Mouse (Mus musculus) ES-Bruce4 (cell line): ENCODE measurements around the gene BC049730. TPM values are rescaled to one million over a fixed set of nuclear protein-coding genes. Genes with fewer than 3 reads are reported as not detected.
"Not testable (repeated sequence)": the region's sequence is repeated elsewhere in the genome, so short reads cannot be mapped to it uniquely, and the experiment has no call there.

ENCODE experiments used
- H3K27ac ChIP-seq: 2 replicates; pipeline ENCODE4 v1.5.1; 2012; ENCODE audit warnings: low read length, inconsistent platforms; ENCODE audit not compliant: insufficient read depth
- H3K27me3 ChIP-seq: 2 replicates; pipeline ENCODE4 v1.6.1; 2012; ENCODE audit warnings: mild to moderate bottlenecking, low read length, inconsistent platforms; ENCODE audit not compliant: control insufficient read depth, poor library complexity, insufficient read depth, severe bottlenecking
- H3K36me3 ChIP-seq: 2 replicates; pipeline ENCODE4 v1.6.1; 2012; ENCODE audit warnings: inconsistent platforms, mild to moderate bottlenecking, low read length, moderate library complexity; ENCODE audit not compliant: control insufficient read depth, poor library complexity, insufficient read depth, severe bottlenecking
- H3K4me1 ChIP-seq: one replicate; pipeline ENCODE4 v1.8.1; 2011; ENCODE audit warnings: low read length; ENCODE audit not compliant: control insufficient read depth, insufficient read depth
- H3K4me3 ChIP-seq: 2 replicates; pipeline ENCODE4 v1.5.1; 2011; ENCODE audit warnings: low read depth, mild to moderate bottlenecking, low read length
- H3K9ac ChIP-seq: 2 replicates; pipeline ENCODE4 v1.6.1; 2012; ENCODE audit warnings: low read depth, mild to moderate bottlenecking, inconsistent platforms; ENCODE audit not compliant: poor library complexity, severe bottlenecking
- H3K9me3 ChIP-seq: replicated peaks from 2 replicates; pipeline ENCODE4 v1.6.1; 2012; ENCODE audit warnings: mild to moderate bottlenecking, low read length, inconsistent platforms; ENCODE audit not compliant: control insufficient read depth, poor library complexity, insufficient read depth, severe bottlenecking
- CTCF ChIP-seq: IDR thresholded peaks from one replicate; pipeline ENCODE4 v1.8.1; 2011; ENCODE audit warnings: low read depth, low read length
- EP300 ChIP-seq: IDR thresholded peaks from 2 replicates; pipeline ENCODE4 v1.6.1; 2011; ENCODE audit warnings: low read depth, low read length; ENCODE audit not compliant: insufficient read depth
- POLR2A ChIP-seq: IDR thresholded peaks from one replicate; pipeline ENCODE4 v1.8.1; 2011; ENCODE audit warnings: low read length; ENCODE audit not compliant: insufficient read depth
- polyA plus RNA-seq: library from polyadenylated mRNA; stranded (reverse); fragments of >200 nt; gene quantifications from 2 replicates; pipeline ENCODE4 v1.2.4, GENCODE M21; 2011; ENCODE audit warnings: low read depth; ENCODE audit not compliant: missing spikeins, insufficient read depth, insufficient read length

Gene BC049730
- polyA plus RNA-seq, 1 experiment = not detected

DNA sequence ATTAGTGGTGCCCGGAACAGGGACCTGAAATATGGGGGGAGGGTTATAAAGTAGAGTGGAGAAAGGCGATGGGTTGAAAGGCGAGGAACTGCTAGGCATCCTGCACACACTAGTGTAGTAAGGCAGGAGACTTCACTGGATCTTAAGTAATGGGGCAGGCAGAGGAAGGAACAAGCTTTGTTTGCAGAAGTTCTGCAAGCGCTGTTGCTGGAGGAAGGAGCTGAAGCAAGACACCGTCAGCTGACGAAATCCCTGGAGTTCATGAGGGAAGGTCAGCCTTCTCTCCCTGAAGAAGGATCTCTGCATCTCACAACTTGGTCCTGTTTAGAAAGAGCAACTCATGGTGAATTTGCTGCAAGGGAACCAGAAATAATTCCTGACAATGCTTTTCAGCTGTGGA lies 6.0 kb downstream of the BC049730 start:
- no peaks in the 10 kb centered on the region for H3K36me3 ChIP-seq
- no peak overlapping the region for H3K4me3 ChIP-seq
- TF ChIP-seq CTCF (no peak), EP300 (no peak), POLR2A (no peak)
- H3K9ac ChIP-seq = no peak overlapping the region
- no peaks in the 10 kb centered on the region for H3K9me3 ChIP-seq
- H3K4me1 ChIP-seq = no peaks in the 10 kb centered on the region
- no peaks in the 10 kb centered on the region for H3K27me3 ChIP-seq
- H3K27ac ChIP-seq = no peak overlapping the region

DNA sequence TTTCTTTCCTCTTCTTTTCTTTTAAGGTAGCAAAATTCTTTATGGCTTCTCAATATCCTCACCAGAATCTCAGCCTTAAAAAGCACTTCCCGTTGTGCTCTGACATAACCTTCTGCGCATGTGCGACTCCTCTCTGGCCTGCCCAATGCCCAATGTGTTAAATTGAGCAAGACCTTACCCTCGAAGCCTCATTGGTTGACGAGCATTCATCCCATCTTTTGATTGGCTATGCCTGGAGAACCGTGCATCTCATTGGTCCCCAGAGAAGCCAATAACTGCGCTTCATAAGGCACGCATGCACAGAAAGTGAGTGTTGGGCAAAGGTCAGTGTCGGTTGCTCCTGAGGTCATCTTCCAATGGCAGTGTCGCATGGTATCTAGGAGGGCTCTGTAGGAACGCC lies 17.8 kb downstream of the BC049730 start, which contains the start of gene Gm4763:
Gene Gm4763, minus strand, starts transcription at position 101 of the 400 bp plus-strand sequence.
- H3K4me3 ChIP-seq, H3K36me3 ChIP-seq, H3K4me1 ChIP-seq, H3K27me3 ChIP-seq, H3K27ac ChIP-seq, H3K9me3 ChIP-seq, H3K9ac ChIP-seq: not testable (repeated sequence)

GRCm38 (mm10) chr7:24735970-24736670 lies 27.1 kb downstream of the BC049730 start:
- Histone ChIP-seq H3K4me3 (no peak overlapping the region), H3K27ac (no peak overlapping the region), H3K9ac (no peak overlapping the region)

GRCm38 (mm10) chr7:24750695-24751094 lies 41.7 kb downstream of the BC049730 start:
- Histone ChIP-seq H3K27ac (no peak overlapping the region), H3K36me3 (no peaks in the 10 kb centered on the region), H3K27me3 (no peaks in the 10 kb centered on the region), H3K9ac (no peak overlapping the region), H3K4me3 (no peak overlapping the region), H3K9me3 (no peaks in the 10 kb centered on the region), H3K4me1 (no peaks in the 10 kb centered on the region)
- TF ChIP-seq POLR2A (no peak), CTCF (no peak), EP300 (no peak)

More at GRCm38 (mm10) chr7:24735970-24736670, 27.1 kb downstream of the BC049730 start:
- 0 out of 2 replicates have a peak, but pooled peaks cover under 1% of the 10 kb centered on the region for H3K9me3 ChIP-seq
- no peak for TF ChIP-seq EP300
- no peak for TF ChIP-seq CTCF
- no peak for TF ChIP-seq POLR2A
- no peaks in the 10 kb centered on the region for H3K4me1 ChIP-seq
- H3K27me3 ChIP-seq = no peaks in the 10 kb centered on the region
- H3K36me3 ChIP-seq = no peaks in the 10 kb centered on the region

GRCm38 (mm10) chr7:24751610-24752009 lies 42.6 kb downstream of the BC049730 start:
- Histone ChIP-seq H3K27ac (no peak overlapping the region), H3K4me1 (no peaks in the 10 kb centered on the region), H3K27me3 (no peaks in the 10 kb centered on the region), H3K4me3 (no peak overlapping the region), H3K9ac (no peak overlapping the region), H3K9me3 (no peaks in the 10 kb centered on the region), H3K36me3 (no peaks in the 10 kb centered on the region)
- TF ChIP-seq CTCF (no peak), EP300 (no peak), POLR2A (no peak)

- no peak overlapping the region for H3K9ac ChIP-seq
- TF ChIP-seq CTCF = no peak
- TF ChIP-seq EP300 = no peak
- no peak for TF ChIP-seq POLR2A
- no peak overlapping the region for H3K4me3 ChIP-seq
- no peak overlapping the region for H3K27ac ChIP-seq
- H3K4me1 ChIP-seq = no peaks in the 10 kb centered on the region
- H3K27me3 ChIP-seq = no peaks in the 10 kb centered on the region
- H3K36me3 ChIP-seq = no peaks in the 10 kb centered on the region
- no peaks in the 10 kb centered on the region for H3K9me3 ChIP-seq
Measured at GRCm38 (mm10) chr7:24753476-24753875, 44.4 kb downstream of the BC049730 start.
